Mouse (Mus musculus) E14TG2a.4 (cell line): ENCODE results near the gene Fpr-rs3.

Experiments used
- CTCF ChIP-seq: conservative IDR thresholded peaks from 2 replicates; pipeline ENCODE4 v1.5.1; 2014; ENCODE audit warnings: low read length
- NANOG ChIP-seq: IDR thresholded peaks from 2 replicates; pipeline ENCODE4 v1.6.1; 2014; ENCODE audit warnings: borderline replicate concordance, low read length, mixed read lengths
- POU5F1 ChIP-seq: IDR thresholded peaks from 2 replicates; pipeline ENCODE4 v1.6.1; 2014; ENCODE audit warnings: low read length, borderline replicate concordance

DNA sequence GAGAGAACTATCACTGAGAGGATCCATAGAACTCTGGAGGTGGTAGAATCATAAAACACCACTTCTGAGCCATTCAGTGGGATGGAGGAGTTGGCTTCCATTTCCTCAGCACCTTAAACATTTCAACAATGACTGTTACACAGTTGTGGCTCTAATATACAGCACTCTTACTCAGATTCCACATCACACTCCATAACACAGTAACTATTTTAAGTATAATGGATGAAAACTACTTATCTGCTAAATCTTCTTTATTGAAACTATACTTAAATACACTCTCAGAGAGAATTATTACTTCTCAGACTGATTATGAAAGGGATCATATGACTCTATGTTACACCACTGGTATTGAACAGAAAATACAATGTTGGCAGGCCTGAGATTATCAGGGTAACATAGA is at the start of gene Fpr-rs3:
- TF ChIP-seq CTCF = no peak
- no peak for TF ChIP-seq POU5F1
- TF ChIP-seq NANOG = no peak
